Mouse (Mus musculus) megakaryocyte-erythroid progenitor cell, adult 5-6 weeks (primary cell): ENCODE measurements around the gene Aph1a. TPM values are rescaled to one million over a fixed set of nuclear protein-coding genes. Genes with fewer than 3 reads are reported as not detected.
"Not testable (repeated sequence)": the region's sequence is repeated elsewhere in the genome, so short reads cannot be mapped to it uniquely, and the experiment has no call there.

Source experiments
- ATAC-seq: replicated peaks from 2 replicates; pipeline ENCODE4 v1.8.0; 2016; ENCODE audit warnings: mild to moderate bottlenecking, inconsistent platforms; ENCODE audit not compliant: severe bottlenecking, poor library complexity, low FRiP score, low TSS enrichment
- total RNA-seq, 2 experiments: library from RNA; stranded (forward) in 1 of 2; stranded (reverse) in 1 of 2; fragments of 200-1000, 215-1000 nt in 1 of 2; fragments of >200 nt in 1 of 2; fragmentation: Nextera tagmentation in 1 of 2; gene quantifications; 2 replicates each; pipeline ENCODE4 v1.2.3; 2014 to 2017

The Aph1a gene
- total RNA-seq, 2 experiments from 2014 or later: 21.1 to 35.7 TPM

DNA sequence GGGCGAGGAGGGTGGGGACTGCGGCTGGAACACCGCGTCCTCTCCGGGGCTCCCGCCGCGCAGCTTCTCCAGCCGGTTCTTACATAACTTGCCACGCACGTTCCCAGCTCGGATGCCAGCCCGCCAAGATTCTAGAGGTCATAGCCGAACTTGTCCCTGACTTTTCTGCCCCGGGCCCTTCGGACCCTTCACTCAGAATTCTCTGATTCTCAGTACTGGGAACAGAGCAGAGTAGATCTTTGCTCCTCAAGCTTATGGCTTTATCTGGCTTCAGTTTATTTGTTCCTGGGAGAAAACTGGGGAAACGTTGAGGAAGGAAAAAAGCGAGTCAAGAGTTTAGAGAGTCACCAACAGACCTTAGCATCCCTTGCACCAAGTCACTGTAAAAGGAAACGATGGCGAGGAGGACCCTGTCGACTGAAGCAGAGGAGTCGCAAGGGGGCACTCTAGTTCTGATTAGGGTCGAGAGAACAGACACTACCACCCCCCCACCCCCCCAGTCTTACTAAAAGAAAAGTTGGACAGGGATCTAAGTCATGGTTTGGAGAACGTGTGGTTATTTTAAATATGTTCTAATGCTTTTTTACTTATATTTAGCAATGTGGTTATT is 10.8 kb upstream of the Aph1a start:
- no peak; the same call in 1 of the 2 replicates for ATAC-seq

DNA sequence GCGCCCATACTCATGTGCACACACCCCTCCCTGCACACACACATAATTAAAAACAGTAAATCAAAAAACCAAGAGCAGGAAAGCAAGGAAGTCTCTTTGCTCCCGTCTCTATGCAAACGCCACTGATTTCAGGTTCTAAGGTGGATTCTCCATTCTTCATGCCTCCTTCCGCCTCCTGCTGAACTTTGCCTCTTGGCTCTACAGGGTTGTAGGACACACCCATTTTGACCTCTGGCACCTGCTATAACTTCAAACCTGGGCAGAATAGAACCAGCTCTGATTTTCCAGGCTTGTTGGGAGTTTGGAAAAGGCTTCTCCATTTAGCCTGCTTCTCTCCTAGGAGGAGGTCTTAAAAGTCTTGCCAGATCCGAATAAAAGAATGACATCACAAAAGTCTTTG is 9.4 kb upstream of the Aph1a start:
- no peak for ATAC-seq

GRCm38 (mm10) chr3:95887596-95887995 is 6.2 kb upstream of the Aph1a start:
- no peak for ATAC-seq

GRCm38 (mm10) chr3:95889664-95890063 is 4.1 kb upstream of the Aph1a start:
- ATAC-seq: no peak

- ATAC-seq: no peak
Observed at GRCm38 (mm10) chr3:95891211-95892065, 2.3 kb upstream of the Aph1a start, which contains the start of gene BC028528. Gene BC028528 (minus strand): TSS chr3:95892005.

- no peak for ATAC-seq
Observed at GRCm38 (mm10) chr3:95892066-95893052, 1.4 kb upstream of the Aph1a start.

- ATAC-seq: no peak
Observed at GRCm38 (mm10) chr3:95893126-95893525, 643 bp upstream of the Aph1a start.

- ATAC-seq: no peak
Observed at GRCm38 (mm10) chr3:95894317-95895160, 770 bp downstream of the Aph1a start.

GRCm38 (mm10) chr3:95895501-95895900 is 1.7 kb downstream of the Aph1a start:
- ATAC-seq: not testable (repeated sequence)

DNA sequence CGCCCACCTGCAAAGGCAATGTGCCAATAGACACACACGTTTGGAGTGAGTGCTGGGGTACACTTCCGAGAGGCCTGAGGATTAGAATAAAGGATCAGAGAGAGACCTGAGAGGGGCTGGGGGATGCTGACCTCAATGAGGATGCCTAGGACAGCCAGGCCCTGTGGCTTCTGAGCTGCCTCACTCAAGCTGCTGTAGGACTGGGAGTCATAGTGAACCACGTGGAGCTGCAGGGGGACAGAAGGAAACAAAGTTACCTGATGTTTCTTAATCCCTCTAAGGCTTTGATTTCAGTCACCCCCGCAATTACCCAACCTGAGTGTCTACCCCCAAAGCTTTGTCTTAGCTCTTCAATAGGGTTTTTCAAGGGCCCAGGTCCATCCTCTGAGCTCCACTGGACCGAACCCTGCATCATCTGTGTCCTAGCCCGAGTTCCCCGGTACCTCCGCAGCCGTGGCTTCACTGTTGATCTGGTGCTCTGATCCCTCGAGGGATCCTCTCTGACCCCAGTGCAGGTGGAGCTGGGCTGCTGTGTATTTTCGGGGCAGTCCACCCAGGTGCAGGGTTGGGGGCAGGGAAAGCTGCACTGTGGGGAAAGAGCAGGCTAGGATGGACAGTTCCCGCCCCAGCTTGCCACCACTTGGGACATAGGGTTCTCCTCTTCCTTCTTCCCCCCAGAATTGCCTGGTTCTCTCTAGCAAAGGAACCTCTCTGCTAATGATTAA is 6.2 kb downstream of the Aph1a start:
- ATAC-seq: no peak

- no peak for ATAC-seq
Observed at GRCm38 (mm10) chr3:95901616-95902372, 8.0 kb downstream of the Aph1a start.

DNA sequence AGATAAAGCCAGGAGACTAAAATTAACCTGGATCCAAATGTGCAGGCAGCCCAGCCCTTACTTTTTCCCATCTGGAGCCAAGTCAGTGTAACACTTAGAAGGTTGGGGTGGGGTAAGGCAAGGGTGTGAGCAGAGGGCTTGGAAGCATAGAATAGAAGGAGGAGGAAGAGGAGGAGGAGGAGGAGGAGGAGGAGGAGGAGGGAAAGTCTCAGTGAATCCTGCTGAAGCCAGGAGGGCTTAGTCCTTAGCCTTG is 8.5 kb downstream of the Aph1a start:
- no peak for ATAC-seq

GRCm38 (mm10) chr3:95902643-95903042 is 8.9 kb downstream of the Aph1a start:
- ATAC-seq: no peak

DNA sequence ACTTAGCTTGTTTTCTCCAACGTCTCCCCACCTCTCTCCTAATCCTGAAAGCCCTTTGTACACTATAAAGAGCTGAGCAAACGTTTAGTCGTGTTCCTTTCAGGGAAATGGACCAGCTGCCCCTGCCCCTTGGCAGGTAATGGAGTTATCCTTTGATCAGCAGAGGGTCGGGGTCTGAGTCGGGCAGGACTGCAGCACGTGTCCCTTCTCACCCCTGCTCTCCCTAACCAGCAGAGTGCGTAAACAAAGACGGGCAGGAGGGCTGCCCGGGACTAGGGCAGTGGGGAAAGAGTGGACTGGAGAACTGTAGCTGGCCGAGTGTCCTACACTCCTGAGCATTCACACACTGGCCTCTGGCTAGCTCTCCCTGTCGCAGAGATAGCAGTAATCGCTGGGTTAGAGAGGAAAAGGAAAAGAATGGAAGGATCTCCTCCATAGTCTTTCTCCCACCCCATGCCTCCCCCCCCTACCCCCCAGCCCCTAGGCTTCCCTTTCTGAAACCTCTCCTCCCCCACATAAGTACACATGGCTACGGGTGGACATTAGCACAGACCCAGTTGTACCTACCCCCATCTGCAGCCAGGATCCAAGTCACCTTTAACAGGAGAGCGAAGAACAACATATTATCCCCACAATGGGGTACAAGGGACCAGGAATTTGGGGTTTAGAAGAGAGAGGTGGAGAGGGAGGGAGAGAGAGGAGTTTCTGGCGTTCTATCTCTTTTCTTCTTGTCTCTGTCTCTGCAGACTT is 10.2 kb downstream of the Aph1a start:
- no peak for ATAC-seq

GRCm38 (mm10) chr3:95904568-95904967 is 10.8 kb downstream of the Aph1a start, which contains the start of gene Car14:
Gene Car14 (minus strand): TSS chr3:95904691.
- ATAC-seq: no peak

DNA sequence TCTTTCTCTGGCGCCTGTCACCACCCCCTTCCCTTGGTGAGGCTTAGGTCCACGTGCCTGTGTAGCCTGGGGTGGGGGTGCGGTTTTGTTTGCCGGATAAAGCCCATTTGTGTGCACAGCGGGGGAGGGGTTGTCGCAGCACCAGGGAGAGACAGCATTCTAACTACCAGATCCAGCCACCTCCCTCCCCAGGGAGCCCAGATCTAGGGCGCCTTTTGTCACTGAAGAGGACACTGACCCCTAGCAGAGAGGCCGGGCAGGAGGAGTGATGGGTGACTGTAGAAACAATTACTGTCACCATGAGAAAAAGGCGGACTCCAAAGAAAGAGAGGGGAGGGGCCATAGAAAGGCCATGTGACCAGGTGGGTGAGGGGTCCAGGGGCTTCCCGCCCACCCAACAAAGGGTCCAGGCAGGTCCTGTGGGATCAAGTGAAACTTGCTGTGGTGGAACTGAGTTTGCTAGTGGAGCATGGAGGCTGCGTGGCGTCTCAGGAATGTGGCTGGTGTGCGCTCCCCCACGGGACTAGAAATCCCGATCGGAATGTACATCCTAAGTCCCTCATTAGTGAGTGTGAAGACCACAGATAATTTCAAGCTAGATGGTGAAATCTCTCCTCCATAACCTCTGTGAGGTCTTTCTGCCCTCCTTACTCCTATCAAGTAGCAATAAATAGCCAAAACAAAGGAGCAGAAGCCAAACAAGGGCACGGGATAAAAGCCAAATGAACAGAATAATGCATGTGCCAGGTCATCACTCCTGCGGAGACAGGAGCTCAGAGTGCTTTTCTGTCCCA is 11.6 kb downstream of the Aph1a start:
- ATAC-seq: no peak
